Mouse (Mus musculus) spleen, postnatal 36 days (tissue): ENCODE measurements around the gene Nsg2.

Source experiments
- DNase-seq, 2 experiments: peaks; one replicate each; pipeline ENCODE4 v3.0.0; 2022; ENCODE audit warnings: low spot score in 2 of 2, mixed read lengths in 1 of 2

The Nsg2 gene

DNA sequence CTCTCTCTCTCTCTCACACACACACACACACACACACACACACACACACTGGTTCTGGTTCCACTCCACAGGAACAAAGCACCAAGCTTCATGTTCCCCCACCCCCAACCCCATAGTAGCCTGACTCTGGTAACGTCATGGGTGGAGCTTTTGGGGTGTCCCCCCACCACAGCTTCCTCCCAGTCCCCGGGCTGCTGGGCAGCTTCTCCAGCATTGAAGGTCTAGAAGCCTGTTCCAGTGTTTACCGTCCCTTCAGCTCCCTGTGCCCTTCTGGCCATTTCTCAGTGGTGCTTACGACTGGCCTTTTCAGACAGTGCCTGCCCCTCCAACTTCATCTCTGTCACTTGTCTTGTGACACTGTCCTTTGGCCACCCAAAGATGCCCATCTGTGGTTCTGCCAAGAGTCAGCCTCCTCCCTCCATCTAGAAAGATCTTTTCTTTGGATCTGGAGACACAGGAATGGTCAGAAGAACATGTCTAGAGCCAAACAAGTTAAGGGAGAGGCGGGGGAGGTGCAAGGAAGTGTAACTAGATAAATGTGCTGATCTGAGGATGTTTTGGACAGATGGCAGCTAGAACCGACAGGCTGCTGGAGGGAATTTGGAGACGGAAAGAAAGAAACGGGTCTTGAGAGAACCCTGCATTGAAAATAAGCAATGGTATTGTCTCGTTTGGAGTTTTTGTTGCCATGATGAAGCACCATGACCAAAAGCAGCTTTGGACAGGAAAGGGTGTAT lies 11.8 kb downstream of the Nsg2 start:
- peak; percentile 46 to 50 for DNase-seq

DNA sequence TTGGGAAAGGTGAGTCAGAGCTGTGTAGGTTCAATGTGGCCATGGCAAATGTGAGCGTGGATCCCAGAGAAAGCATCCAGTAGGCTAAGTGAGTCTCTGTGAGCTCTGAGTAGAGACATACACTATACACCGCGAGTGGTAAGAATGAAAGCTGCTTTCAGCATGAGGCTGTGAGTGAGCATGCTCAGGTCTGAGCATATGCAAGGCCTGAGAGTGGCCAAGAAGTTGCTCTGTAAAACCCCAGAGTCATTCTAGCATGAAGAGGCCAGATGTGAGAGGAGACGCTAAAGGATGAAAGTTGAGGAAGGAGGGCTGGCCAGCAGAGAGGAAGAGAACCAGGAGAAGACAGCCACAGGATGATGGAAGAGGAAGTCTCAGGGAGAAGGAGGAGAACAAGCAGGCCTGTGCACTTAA lies 12.8 kb downstream of the Nsg2 start:
- no peak for DNase-seq

GRCm38 (mm10) chr11:32013561-32013960 lies 13.3 kb downstream of the Nsg2 start:
- DNase-seq: no peak

DNA sequence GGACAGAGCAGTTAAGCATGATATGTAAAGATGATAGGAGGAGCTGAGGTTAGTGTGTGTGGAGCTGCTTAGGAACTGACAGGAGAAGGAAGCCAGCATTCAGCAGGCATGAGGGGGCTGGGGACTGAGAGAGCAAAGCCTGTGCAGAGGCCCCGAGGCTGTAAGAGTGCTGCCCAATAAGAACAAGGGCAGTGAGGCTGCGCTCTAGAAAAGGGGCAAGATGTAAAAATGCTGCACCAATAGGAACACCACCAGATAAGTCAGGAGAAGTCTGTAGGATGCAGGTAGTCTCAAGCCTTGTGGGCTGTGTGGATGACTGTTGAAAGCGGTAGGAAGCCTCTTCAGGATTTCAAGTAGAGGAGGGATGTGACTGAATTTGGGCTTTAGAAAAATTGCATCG lies 17.9 kb downstream of the Nsg2 start:
- no peak for DNase-seq

- peak; percentile 36 for DNase-seq
Measured at GRCm38 (mm10) chr11:32020031-32020965, 20.0 kb downstream of the Nsg2 start.

DNA sequence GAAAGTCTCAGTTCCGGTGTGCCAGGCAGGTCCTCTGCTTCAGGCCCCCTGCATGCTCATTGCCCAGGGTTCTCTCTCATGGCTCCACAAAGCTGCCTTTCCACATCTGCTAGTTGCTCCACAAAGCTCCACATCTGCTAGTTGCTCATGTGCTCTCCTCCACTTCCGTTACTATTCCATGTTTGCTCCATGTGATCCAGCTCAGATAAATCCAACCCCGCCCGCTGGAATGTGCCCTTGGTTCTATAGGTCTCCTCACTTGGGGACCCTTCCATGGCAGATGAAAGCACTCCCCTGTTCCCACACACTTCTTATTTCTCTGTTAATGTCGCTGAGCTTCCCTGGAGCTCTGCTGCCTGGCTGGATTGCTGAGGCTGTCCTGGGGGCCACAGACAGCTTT lies 26.4 kb downstream of the Nsg2 start:
- no peak for DNase-seq

GRCm38 (mm10) chr11:32027474-32028342 lies 27.4 kb downstream of the Nsg2 start:
- DNase-seq: no peak

DNA sequence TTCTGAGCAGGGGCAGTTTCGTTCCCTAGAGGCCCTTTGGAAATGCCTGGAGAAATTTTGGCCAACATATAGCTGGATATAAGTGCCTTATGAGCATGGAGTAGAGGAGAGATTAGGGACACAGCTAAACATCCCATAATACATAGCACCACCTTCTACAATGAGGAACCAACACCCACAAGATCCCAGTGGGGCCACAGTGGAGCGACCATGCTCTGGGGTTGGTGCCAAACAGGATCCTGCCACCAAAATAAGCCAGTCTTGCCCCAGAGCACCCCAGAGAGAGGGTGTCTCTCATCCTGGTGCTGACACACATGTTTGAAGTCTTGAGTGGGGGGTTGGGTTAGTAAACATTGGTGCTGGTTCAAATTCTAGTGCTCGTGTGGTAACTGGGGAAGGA lies 28.3 kb downstream of the Nsg2 start:
- DNase-seq: no peak

GRCm38 (mm10) chr11:32029356-32029755 lies 29.1 kb downstream of the Nsg2 start:
- DNase-seq: no peak

DNA sequence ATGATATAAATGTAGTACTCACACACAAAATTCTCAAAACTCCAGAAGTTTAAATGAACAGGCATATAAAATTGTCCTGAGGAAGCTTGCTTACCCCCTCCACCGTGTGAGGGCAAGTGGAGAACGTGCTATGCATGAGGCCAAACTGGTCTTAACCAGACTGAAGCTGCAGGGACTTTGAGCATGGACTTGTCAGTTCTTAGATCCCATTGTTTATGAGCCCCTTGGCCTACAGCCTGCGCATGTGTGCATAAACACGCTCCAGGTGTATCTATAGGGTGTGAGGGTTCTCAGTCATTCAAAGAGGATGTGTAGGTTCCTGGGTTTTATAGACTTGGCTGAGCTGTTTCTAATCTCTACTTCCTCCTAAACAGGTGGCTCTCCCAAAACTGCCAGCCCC lies 31.1 kb downstream of the Nsg2 start:
- DNase-seq: no peak

GRCm38 (mm10) chr11:32032053-32032452 lies 31.8 kb downstream of the Nsg2 start:
- DNase-seq: no peak

- no peak for DNase-seq
Measured at GRCm38 (mm10) chr11:32035831-32036230, 35.6 kb downstream of the Nsg2 start.

DNA sequence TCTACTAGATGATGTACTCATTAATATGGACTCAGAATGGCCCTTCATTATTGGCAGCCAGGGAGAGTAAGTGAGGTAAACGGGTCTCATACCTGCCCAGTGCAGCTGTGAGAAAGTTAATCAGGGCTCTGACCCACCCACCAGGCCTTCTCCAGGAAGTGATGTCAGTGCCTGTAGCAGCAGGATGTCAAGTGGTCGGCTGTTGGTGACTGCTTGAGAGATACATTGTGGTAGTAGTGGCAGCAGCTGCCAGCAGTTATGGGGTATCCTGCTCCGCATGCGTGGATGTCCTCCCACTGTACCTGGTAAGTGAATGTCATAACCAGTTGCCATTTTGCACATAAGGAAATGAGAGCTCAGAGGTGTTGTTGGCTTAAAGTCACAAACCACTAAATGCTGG lies 39.4 kb downstream of the Nsg2 start:
- peak; percentile 43 to 49 for DNase-seq

GRCm38 (mm10) chr11:32057389-32057788 lies 57.1 kb downstream of the Nsg2 start:
- DNase-seq: no peak

DNA sequence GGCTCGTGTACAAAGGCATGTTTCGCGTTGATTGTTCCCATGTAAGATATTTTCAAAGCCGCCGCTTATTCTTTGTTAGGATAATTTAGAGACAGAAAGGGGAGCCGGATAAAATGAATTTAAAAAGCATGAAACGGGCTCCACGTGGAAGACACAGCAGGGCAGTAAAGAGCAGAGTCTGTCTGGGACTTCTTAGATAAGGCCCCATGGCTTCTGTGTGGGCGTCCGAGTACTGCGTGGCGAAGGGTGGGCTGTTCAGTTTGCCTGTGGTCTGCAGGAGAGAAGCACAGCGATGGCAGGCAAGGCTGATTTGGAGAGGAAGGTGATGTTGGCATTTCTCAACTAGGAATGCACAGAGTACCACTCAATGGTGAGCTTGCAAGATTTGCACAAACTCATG lies 57.6 kb downstream of the Nsg2 start:
- DNase-seq: no peak

DNA sequence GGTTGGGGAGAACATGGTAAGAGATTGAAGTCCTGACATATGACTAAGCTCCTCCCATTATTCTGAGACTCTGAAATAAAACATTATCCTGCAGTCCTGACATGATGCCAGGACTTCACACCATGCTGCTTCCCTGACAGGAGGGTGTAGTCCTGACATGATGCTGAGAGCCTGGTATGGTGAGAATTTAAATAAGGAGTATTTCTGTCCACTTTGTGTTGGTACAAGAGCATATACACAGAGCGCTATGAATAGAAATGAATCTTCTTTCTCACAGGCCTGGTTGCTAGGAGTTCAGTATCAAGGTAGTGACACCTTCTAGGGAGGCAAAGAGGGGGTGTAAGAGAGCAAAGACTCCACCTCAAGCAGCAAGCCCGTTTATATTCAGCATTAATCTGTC lies 60.8 kb downstream of the Nsg2 start:
- DNase-seq: no peak

- DNase-seq: peak; percentile 26 to 27
Measured at GRCm38 (mm10) chr11:32061874-32062273, 61.6 kb downstream of the Nsg2 start.

DNA sequence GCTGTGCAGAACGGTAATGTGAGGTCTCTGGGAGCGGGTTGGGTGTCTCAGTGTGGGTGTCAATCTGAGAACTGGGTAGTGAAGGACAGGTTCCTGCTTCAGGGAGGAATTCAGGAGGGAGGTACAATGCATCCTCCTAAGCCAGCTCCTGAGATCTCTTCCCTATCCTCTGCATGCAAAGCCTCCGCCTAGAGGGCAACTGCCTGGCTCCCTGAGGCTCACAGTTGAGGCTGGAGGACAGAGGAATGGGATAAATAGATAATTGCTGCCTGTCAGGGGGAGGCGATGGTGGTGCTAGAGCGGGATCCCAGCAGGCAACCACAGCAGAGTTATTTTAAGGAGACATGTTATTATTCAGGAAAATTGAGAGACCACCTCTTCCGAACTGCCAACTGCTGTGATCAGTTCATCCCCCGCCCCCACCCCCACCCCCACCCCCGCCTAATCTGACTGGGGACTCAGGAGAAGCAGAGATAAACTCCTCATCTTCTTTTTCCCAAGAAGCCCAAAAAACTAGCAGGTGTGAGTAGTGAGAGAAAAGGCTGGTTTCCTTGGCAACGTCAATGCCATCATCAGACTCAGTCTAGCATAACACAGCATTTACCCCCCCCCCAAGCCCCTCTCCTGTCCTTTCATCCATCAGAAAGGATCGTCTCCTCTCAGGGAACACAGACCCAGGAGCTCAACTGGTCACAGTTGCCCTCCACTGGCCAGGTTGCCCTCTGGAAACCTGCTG lies 63.7 kb downstream of the Nsg2 start:
- DNase-seq: no peak

- no peak for DNase-seq
Measured at GRCm38 (mm10) chr11:32064511-32064862, 64.2 kb downstream of the Nsg2 start.

DNA sequence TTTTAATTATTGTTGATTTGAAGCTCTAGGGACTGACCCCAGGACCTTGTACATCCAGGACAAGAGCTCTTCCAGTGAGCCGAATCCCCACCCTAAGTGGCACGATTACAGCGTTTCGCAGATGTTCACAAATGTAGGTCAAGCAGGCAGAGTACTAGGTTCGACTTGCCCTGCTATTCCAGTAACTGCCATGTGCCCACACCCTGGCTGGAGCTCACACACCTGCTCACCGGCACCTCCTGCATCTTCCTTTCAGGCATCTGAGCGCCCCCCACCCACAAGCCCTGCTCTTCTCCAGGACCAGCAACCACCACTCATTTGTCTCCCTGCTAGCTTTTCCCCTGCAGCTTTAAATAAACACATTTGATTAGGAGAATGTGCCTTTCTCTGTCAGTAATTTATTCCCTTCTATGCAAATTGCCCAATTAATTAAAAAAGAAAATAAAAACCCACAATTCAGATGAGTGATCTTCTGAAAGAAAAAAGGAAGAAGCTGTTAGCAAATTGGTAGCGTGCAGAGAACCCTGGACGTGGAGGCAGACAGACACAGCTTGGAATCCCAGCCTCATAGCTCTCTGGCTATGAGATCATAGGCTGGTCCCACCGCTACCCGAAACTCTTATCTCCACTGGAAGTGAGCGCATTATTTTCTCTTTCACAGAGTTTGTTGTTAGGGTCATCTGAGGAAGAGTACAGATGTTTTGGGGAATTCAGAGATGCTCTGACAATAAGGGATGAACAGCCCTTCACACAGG lies 68.7 kb downstream of the Nsg2 start:
- no peak for DNase-seq

DNA sequence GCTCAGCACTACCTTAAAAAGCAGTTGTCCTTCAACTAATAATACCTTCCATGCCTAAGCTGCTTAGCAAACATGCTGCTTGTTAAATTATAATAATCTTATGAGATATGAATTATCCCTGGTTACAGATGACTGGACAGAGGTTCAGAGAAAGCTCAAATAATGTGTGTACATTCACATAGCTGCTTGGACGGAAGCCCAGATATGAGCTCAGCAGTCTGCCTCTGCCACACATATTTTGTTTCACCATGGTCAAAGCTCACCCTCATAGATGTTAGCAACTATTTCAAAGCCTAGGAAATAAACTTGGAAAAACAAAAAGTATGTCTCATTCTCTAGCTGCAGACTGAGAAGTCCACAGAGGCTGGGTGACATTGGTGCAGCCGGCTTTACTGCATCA lies 74.9 kb downstream of the Nsg2 start:
- DNase-seq: no peak
